Mouse (Mus musculus) cerebellum, adult 8-10 months (tissue): ENCODE measurements at regions not wholly inside any gene's neighbourhood (a gene's known extent, or its start where the extent isn't known, plus 50 kb on each side); places are given as distances from the start of the nearest gene placed in this dataset.
"Not testable (repeated sequence)": the region's sequence is repeated elsewhere in the genome, so short reads cannot be mapped to it uniquely, and the experiment has no call there.

Experiments
- DNase-seq: peaks from one replicate; pipeline ENCODE4 v3.0.0; 2022

DNA sequence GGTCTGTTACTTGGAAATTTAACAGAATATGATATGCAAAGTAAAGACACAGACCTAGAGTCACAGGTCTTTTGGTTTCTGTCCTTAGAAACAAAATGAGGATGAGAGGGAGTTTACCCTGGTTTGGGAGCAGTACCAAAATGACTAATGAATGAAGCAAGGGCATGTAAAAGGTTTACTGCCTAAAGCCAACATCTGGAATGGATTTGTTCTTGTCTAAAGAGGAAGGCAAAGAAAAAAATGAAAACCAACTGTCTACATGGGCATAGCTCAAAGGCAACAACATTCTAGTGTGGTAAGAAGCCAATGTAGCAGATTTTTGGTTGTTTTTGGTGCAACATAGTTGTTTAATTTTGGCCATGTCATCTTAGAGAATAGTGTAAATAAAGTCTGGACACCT, 203.5 kb upstream of the Diaph2 start:
- no peak for DNase-seq

GRCm38 (mm10) chrX:129547606-129548005, 201.9 kb upstream of the Diaph2 start:
- DNase-seq: no peak

DNA sequence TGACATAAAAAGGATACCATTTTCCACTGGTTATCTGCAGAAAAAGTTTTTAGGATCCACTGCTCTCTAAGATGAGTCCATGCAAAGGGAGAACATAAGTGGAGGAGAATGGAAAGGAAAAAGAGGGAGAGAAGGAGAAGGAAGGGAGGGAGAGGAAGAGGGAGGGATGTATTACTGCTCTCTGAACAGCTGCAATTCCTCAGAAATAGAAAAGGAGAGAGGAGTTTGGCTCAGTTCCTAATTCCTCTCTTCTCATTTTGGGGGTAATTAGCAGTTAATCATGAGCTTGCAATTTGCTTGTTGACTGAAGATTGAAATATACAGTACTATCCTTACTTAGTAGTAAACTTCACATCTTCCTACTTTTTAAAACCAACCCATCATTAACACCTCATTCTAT, 193.5 kb upstream of the Diaph2 start:
- no peak for DNase-seq

GRCm38 (mm10) chrX:129599491-129599890, 150.1 kb upstream of the Diaph2 start:
- DNase-seq: no peak

GRCm38 (mm10) chrX:129607842-129608241, 141.7 kb upstream of the Diaph2 start:
- DNase-seq: no peak

DNA sequence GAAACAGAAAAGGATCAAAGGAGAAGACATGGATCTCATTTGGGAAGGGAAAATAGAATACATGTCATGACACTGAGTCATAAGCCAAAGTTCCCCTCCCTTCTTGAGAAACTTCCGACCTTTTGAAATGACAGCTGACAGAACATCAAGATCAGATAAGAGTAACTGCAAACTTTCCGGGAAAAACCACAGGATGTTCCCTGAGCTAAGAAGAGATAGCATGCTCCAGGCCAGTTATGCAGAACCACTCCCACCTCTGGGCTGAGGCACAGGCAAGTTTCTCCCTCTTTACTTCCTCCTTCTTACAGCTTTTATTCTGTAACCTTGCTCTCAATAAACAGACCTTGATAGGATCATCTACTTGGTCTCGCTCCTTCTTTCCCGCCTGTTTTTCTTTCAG, 138.0 kb upstream of the Diaph2 start:
- not testable (repeated sequence) for DNase-seq

- DNase-seq: no peak
Measured at GRCm38 (mm10) chrX:129637016-129637415, 112.5 kb upstream of the Diaph2 start.

DNA sequence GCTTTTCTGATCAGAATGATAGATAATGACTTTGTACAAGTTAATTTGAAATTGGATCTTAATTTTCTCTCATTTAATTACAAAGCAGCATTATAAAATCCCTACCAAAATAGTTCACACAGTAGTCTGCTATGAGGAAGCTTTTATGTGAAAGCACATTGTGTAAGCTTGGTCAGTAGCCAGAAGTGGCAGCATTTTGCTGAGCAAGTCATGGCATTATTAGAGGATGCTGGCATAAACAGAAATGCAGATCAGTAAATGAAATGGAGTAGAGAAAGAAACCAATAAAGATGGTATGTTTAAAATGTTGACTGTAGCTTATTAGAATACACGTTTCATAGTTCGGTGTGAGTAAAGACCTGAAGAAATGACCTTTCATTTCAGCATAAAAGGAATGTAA, 104.4 kb upstream of the Diaph2 start:
- DNase-seq: peak; percentile 3

- peak; percentile 50 for DNase-seq
Measured at GRCm38 (mm10) chrX:129656906-129657305, 92.6 kb upstream of the Diaph2 start.

DNA sequence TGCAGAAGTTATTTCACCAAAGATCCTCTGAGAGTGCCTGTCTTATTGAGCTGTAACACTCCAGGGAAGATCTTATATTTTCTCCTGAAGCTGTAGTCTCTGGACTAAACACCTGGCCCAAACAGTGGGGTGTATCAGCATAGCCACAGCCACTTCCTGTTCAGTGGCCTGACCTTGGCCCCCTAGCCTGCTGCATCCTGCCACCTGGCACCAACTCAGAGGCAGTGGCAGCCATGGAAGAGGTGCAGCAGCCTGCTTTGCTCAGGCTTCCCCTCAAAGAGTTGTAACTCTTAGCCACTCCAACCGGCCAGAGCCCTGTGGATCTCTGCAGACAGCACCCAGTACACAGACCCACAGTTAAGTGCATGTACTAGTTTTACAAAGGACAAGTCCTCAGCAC, 58.9 kb upstream of the Diaph2 start:
- no peak for DNase-seq
